Mouse (Mus musculus) cerebellum, postnatal 14 days (tissue): ENCODE data around the gene Ccdc146.

ENCODE experiments used
- DNase-seq, 2 experiments: peaks; one replicate each; pipeline ENCODE4 v3.0.0; 2021; ENCODE audit warnings: mixed read lengths in 2 of 2

Ccdc146 gene

GRCm38 (mm10) chr5:21424614-21425602 lies at the start of gene Ccdc146, which contains the start of gene Fam185a:
Gene Ccdc146, minus strand, starts transcription at chr5:21424677.
Gene Fam185a, plus strand, starts transcription at chr5:21424958.
- peak; percentile 95 to 96 for DNase-seq

GRCm38 (mm10) chr5:21468100-21468499 lies 43.6 kb upstream of the Ccdc146 start:
- DNase-seq, result no peak

GRCm38 (mm10) chr5:21467387-21467786 lies 42.9 kb upstream of the Ccdc146 start:
- no peak for DNase-seq

- DNase-seq, result peak; percentile 36 to 56
These were observed 16.5 kb upstream of the Ccdc146 start for GRCm38 (mm10) chr5:21440833-21441530.

GRCm38 (mm10) chr5:21439446-21440110 lies 15.1 kb upstream of the Ccdc146 start:
- DNase-seq, result no peak

GRCm38 (mm10) chr5:21438428-21438827 lies 14.0 kb upstream of the Ccdc146 start:
- DNase-seq, result no peak

- DNase-seq, result no peak
These were observed 12.0 kb upstream of the Ccdc146 start for GRCm38 (mm10) chr5:21436471-21436975.

GRCm38 (mm10) chr5:21434148-21434929 lies 9.9 kb upstream of the Ccdc146 start:
- DNase-seq, result peak; percentile 77 to 83

- DNase-seq, result no peak
These were observed 2.2 kb upstream of the Ccdc146 start for GRCm38 (mm10) chr5:21426666-21427065.

- DNase-seq, result peak; percentile 21 to 56
These were observed 3.9 kb downstream of the Ccdc146 start for GRCm38 (mm10) chr5:21420609-21421008.

- DNase-seq, result no peak
These were observed 5.9 kb downstream of the Ccdc146 start for GRCm38 (mm10) chr5:21418613-21419012.

- DNase-seq, result no peak
These were observed 10.2 kb downstream of the Ccdc146 start for GRCm38 (mm10) chr5:21414116-21414820.

GRCm38 (mm10) chr5:21413322-21413721 lies 11.2 kb downstream of the Ccdc146 start:
- DNase-seq, result no peak

- DNase-seq, result no peak
These were observed 12.4 kb downstream of the Ccdc146 start for GRCm38 (mm10) chr5:21412056-21412455.

- DNase-seq, result no peak
These were observed 13.2 kb downstream of the Ccdc146 start for GRCm38 (mm10) chr5:21411261-21411666.

- DNase-seq, result no peak
These were observed 29.2 kb downstream of the Ccdc146 start for GRCm38 (mm10) chr5:21395205-21395840.

- no peak for DNase-seq
These were observed 29.9 kb downstream of the Ccdc146 start for GRCm38 (mm10) chr5:21394562-21394961.

GRCm38 (mm10) chr5:21391616-21392384 lies 32.7 kb downstream of the Ccdc146 start:
- peak in 1 of 2 experiments; percentile 3 for DNase-seq

GRCm38 (mm10) chr5:21388855-21389254 lies 35.6 kb downstream of the Ccdc146 start:
- no peak for DNase-seq

- DNase-seq, result no peak
These were observed 37.1 kb downstream of the Ccdc146 start for GRCm38 (mm10) chr5:21387340-21387739.
